ENCODE assay signal across 14 mouse cellular contexts in the genomic region with DNA sequence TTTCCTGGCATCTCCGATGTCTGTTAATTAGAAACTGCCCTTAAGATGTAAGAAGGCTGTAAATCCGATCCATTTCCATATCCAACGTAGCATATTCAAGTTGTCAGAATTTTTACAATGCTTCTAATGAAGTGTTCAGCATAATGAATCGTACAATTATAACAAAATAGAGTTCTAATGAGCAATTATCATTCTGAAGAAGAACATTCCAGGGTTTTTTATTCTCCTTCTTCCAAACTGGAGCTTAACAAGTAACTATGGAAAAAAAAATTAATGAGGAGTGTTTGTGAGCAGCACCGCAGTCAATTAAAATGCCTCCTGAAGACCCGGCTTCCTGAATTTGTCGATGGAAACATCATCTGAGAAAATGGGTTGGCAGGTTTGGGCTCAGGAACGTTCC.
"Had no signal": no experiment of that assay in that cellular context is flagged by ENCODE, and none has a peak within 500 bp of the region (broad histone marks: within the 10 kb centered on the region; RNA-seq: fewer than 3 reads in every experiment).

No protein-coding gene starts in this region.

- H3K27me3 ChIP-seq: liver, embryonic 13.5 days; midbrain, embryonic 15.5 days; neural tube, embryonic 13.5 days had no signal

- H3K4me3 ChIP-seq: liver, embryonic 13.5 days; midbrain, embryonic 15.5 days; myocyte; neural tube, embryonic 13.5 days had no signal

- H3K4me1 ChIP-seq: liver, embryonic 13.5 days; midbrain, embryonic 15.5 days; neural tube, embryonic 13.5 days had no signal

- H3K36me3 ChIP-seq: liver, embryonic 13.5 days; midbrain, embryonic 15.5 days; neural tube, embryonic 13.5 days had no signal

- DNase-seq: kidney, adult 18-20 months; kidney, adult 9 months; kidney, postnatal 14 days; kidney, postnatal 4 days; liver, embryonic 13.5 days; lung, adult 2 months; lung, postnatal 14 days; lung, postnatal 4 days; right cerebral cortex, postnatal 25 days; thymus, postnatal 25 days had no signal

- ATAC-seq: midbrain, embryonic 15.5 days had no signal

- H3K9ac ChIP-seq: liver, embryonic 13.5 days; midbrain, embryonic 15.5 days; neural tube, embryonic 13.5 days had no signal

- H3K4me2 ChIP-seq: liver, embryonic 13.5 days; midbrain, embryonic 11.5 days; midbrain, embryonic 15.5 days; neural tube, embryonic 13.5 days had no signal

- H3K9me3 ChIP-seq: liver, embryonic 13.5 days; midbrain, embryonic 15.5 days; neural tube, embryonic 13.5 days had no signal

- H3K27ac ChIP-seq: liver, embryonic 13.5 days; midbrain, embryonic 15.5 days; neural tube, embryonic 13.5 days had no signal
